Mouse (Mus musculus) MEL (cell line): ENCODE measurements around the gene Usf3. TPM values are rescaled to one million over a fixed set of nuclear protein-coding genes. Genes with fewer than 3 reads are reported as not detected.

Experiments used
- DNase-seq: peaks from one replicate; pipeline ENCODE4 v3.0.0; 2011; ENCODE audit warnings: low read depth, low spot score
- H3K27ac ChIP-seq: 2 replicates; pipeline ENCODE4 v1.5.1; 2012; ENCODE audit warnings: low read depth, mild to moderate bottlenecking, control low read depth, low read length, moderate library complexity; ENCODE audit not compliant: control insufficient read depth
- H3K27me3 ChIP-seq, 2 experiments: fragments of 150-350 bp in 1 of 2; sonication (generic) in 1 of 2; 2 replicates each; pipeline ENCODE4 v1.6.1; 2012; ENCODE audit warnings: low read length in 2 of 2, mild to moderate bottlenecking in 2 of 2, improper control_type of control experiment in 1 of 2, moderate library complexity in 1 of 2; ENCODE audit not compliant: insufficient read depth in 2 of 2, control insufficient read depth in 1 of 2
- H3K36me3 ChIP-seq, 2 experiments: 2 replicates each; pipeline ENCODE4 v1.6.1; 2012 to 2014; ENCODE audit warnings: low read length in 2 of 2, improper control_type of control experiment in 1 of 2, inconsistent platforms in 1 of 2, mild to moderate bottlenecking in 1 of 2; ENCODE audit not compliant: insufficient read depth in 2 of 2, control insufficient read depth in 1 of 2
- H3K4me1 ChIP-seq, 2 experiments: fragments of 150-350 bp in 1 of 2; sonication (generic) in 1 of 2; 2 replicates each; pipeline ENCODE4 v1.6.1; 2012; ENCODE audit warnings: low read length in 2 of 2, improper control_type of control experiment in 1 of 2, mild to moderate bottlenecking in 1 of 2; ENCODE audit not compliant: insufficient read depth in 2 of 2, control insufficient read depth in 1 of 2
- H3K4me3 ChIP-seq, 2 experiments: fragments of 150-350 bp in 1 of 2; sonication (generic) in 1 of 2; 2 replicates each; pipeline ENCODE4 v1.5.1; 2012; ENCODE audit warnings: low read depth in 2 of 2, low read length in 2 of 2, mild to moderate bottlenecking in 2 of 2, moderate library complexity in 2 of 2, control low read depth in 1 of 2, improper control_type of control experiment in 1 of 2; ENCODE audit not compliant: control insufficient read depth in 1 of 2, insufficient read depth in 1 of 2
- H3K79me2 ChIP-seq: 2 replicates; pipeline ENCODE4 v1.6.1; 2012; ENCODE audit warnings: mild to moderate bottlenecking, low read length, moderate library complexity; ENCODE audit not compliant: control insufficient read depth, poor library complexity, insufficient read depth
- H3K9ac ChIP-seq: 2 replicates; pipeline ENCODE4 v1.6.1; 2012; ENCODE audit warnings: low read depth, mild to moderate bottlenecking, control low read depth, low read length, moderate library complexity; ENCODE audit not compliant: control insufficient read depth, poor library complexity, severe bottlenecking
- H3K9me3 ChIP-seq: fragments of 150-350 bp; sonication (generic); replicated peaks from 2 replicates; pipeline ENCODE4 v1.6.1; 2012; ENCODE audit warnings: mild to moderate bottlenecking, low read length, improper control_type of control experiment, moderate library complexity; ENCODE audit not compliant: insufficient read depth
- CTCF ChIP-seq, 3 experiments: IDR thresholded peaks in 2 of 3; conservative IDR thresholded peaks in 1 of 3; 2 replicates each; pipeline ENCODE4 v1.5.1; 2011 to 2012; ENCODE audit warnings: low read length in 3 of 3, low read depth in 2 of 3, mild to moderate bottlenecking in 2 of 3, improper control_type of control experiment in 1 of 3, inconsistent platforms in 1 of 3, mixed read lengths in 1 of 3, moderate library complexity in 1 of 3; ENCODE audit not compliant: control insufficient read depth in 1 of 3, insufficient read depth in 1 of 3, poor library complexity in 1 of 3, severe bottlenecking in 1 of 3
- E2F4 ChIP-seq: IDR thresholded peaks from 2 replicates; pipeline ENCODE4 v1.6.1; 2011; ENCODE audit warnings: low read depth, low read length, improper control_type of control experiment, borderline replicate concordance
- EP300 ChIP-seq, 2 experiments: IDR thresholded peaks; 2 replicates each; pipeline ENCODE4 v1.6.1; 2011; ENCODE audit warnings: improper control_type of control experiment in 2 of 2, low read length in 2 of 2, low read depth in 1 of 2, mild to moderate bottlenecking in 1 of 2
- HCFC1 ChIP-seq: IDR thresholded peaks from 2 replicates; pipeline ENCODE4 v1.6.1; 2012; ENCODE audit warnings: low read depth, mild to moderate bottlenecking, inconsistent platforms, low read length, improper control_type of control experiment, moderate library complexity
- JUND ChIP-seq: IDR thresholded peaks from 2 replicates; pipeline ENCODE4 v1.6.1; 2011; ENCODE audit warnings: low read depth, mild to moderate bottlenecking, improper control_type of control experiment, low read length
- MAZ ChIP-seq: IDR thresholded peaks from 2 replicates; pipeline ENCODE4 v1.6.1; 2012; ENCODE audit warnings: low read depth, mild to moderate bottlenecking, inconsistent platforms, low read length, improper control_type of control experiment
- NRF1 ChIP-seq: IDR thresholded peaks from 2 replicates; pipeline ENCODE4 v1.6.1; 2014; ENCODE audit warnings: low read depth, mild to moderate bottlenecking, inconsistent platforms, low read length, improper control_type of control experiment, moderate library complexity; ENCODE audit not compliant: poor library complexity, insufficient read depth, severe bottlenecking
- POLR2AphosphoS2 ChIP-seq: IDR thresholded peaks from 2 replicates; pipeline ENCODE4 v1.6.1; 2011; ENCODE audit warnings: low read length, improper control_type of control experiment
- RAD21 ChIP-seq: IDR thresholded peaks from 2 replicates; pipeline ENCODE4 v1.6.1; 2011; ENCODE audit warnings: mild to moderate bottlenecking, low read depth, low read length, improper control_type of control experiment
- USF1 ChIP-seq: IDR thresholded peaks from 2 replicates; pipeline ENCODE4 v1.6.1; 2014; ENCODE audit warnings: low read depth, mild to moderate bottlenecking, inconsistent platforms, low read length, improper control_type of control experiment, moderate library complexity
- USF2 ChIP-seq, 2 experiments: IDR thresholded peaks; 2 replicates each; pipeline ENCODE4 v1.6.1; 2011 to 2012; ENCODE audit warnings: improper control_type of control experiment in 2 of 2, low read length in 2 of 2, borderline replicate concordance in 1 of 2, inconsistent platforms in 1 of 2, low read depth in 1 of 2, mild to moderate bottlenecking in 1 of 2; ENCODE audit not compliant: insufficient read depth in 1 of 2
- ZC3H11A ChIP-seq: IDR thresholded peaks from 2 replicates; pipeline ENCODE4 v1.6.1; 2012; ENCODE audit warnings: low read depth, mild to moderate bottlenecking, inconsistent platforms, low read length, improper control_type of control experiment
- ZKSCAN1 ChIP-seq: IDR thresholded peaks from 2 replicates; pipeline ENCODE4 v1.6.1; 2012; ENCODE audit warnings: low read depth, mild to moderate bottlenecking, inconsistent platforms, low read length, improper control_type of control experiment, moderate library complexity
- ZMIZ1 ChIP-seq: IDR thresholded peaks from 2 replicates; pipeline ENCODE4 v1.6.1; 2012; ENCODE audit warnings: low read depth, mild to moderate bottlenecking, inconsistent platforms, low read length, improper control_type of control experiment, moderate library complexity
- polyA plus RNA-seq, 2 experiments: library from polyadenylated mRNA; stranded (reverse) in 1 of 2; unstranded in 1 of 2; fragments of >175 nt in 1 of 2; fragments of >200 nt in 1 of 2; gene quantifications; 2 replicates each; pipeline versions ENCODE4 v1.2.1 to v1.2.4; 2012; ENCODE audit warnings: low replicate concordance in 2 of 2, low read depth in 1 of 2; ENCODE audit not compliant: insufficient read length in 2 of 2, insufficient read depth in 1 of 2, missing spikeins in 1 of 2
- total RNA-seq: library from RNA; depleted of rRNA; stranded (reverse); fragments of 300-350 nt; gene quantifications from 2 replicates; pipeline ENCODE4 v1.2.3, GENCODE M21; 2012

Usf3 gene
- total and polyA plus RNA-seq, 3 experiments = 3.4 to 89.6 (median 11.0) TPM

- no peak overlapping the region for H3K27ac ChIP-seq
- no peaks in the 10 kb centered on the region for H3K79me2 ChIP-seq
- no peak overlapping the region for H3K4me3 ChIP-seq
- no peaks in the 10 kb centered on the region for H3K36me3 ChIP-seq
- no peak overlapping the region for H3K9ac ChIP-seq
- no peaks in the 10 kb centered on the region for H3K4me1 ChIP-seq
- TF ChIP-seq USF1 = no peak
- TF ChIP-seq ZKSCAN1 = no peak
- no peak for TF ChIP-seq RAD21
- TF ChIP-seq USF2 (IDR thresholded peaks at IDR 0.05; ENCODE audit: borderline replicate concordance in 1 of 2, insufficient read depth in 1 of 2, low read depth in 1 of 2, low read length in 2 of 2) = no peak
- peaks cover 8 to 16% of the 10 kb centered on the region in 2 experiments; a peak in 3 of 4 replicates for H3K27me3 ChIP-seq
- no peak for DNase-seq
- no peaks in the 10 kb centered on the region for H3K9me3 ChIP-seq
Observed at GRCm38 (mm10) chr16:44265562-44265961, 92.5 kb downstream of the Usf3 start.

DNA sequence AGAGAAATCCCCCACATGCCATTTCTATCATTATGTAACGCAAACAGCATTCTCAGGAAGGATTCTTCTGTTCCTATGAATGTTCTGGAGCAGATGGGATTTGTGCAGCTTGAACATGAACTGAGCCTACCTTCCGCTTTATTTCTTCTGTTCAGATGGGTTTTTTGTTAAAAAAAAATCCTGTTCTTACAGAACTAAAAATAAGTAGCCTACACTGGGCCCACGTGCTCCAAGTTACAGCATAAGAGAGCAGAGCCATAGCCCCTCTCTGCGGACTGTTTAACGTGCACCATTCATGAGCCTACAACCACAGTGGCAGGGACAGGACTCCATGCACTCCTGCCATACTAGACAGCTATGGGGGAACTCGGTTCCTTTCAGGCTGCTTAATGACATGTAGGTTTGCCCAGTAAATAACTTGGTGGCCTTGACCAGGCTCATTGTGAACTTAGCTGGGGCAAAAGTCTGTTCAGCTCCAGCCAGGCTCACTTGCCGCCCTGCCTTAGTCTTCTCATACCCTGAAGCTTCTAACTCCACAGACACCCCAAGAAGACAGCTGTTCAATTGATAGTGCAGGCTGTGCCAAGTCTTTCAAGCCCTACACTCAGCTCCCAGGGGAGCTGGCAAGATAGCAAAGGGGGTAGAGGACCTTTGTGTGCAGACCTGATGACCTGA is 95.6 kb downstream of the Usf3 start:
- DNase-seq = no peak
- H3K27ac ChIP-seq = no peak overlapping the region
- H3K4me3 ChIP-seq = no peak overlapping the region
- no peak overlapping the region for H3K9ac ChIP-seq
- H3K4me1 ChIP-seq = no peaks in the 10 kb centered on the region
- no peak for TF ChIP-seq NRF1
- no peak for TF ChIP-seq POLR2AphosphoS2
- no peak for TF ChIP-seq HCFC1
- TF ChIP-seq ZMIZ1 = no peak
- TF ChIP-seq JUND = no peak
- TF ChIP-seq MAZ = no peak
- TF ChIP-seq EP300 (IDR thresholded peaks at IDR 0.05; ENCODE audit: low read depth in 1 of 2, low read length in 2 of 2) = no peak
- TF ChIP-seq ZKSCAN1 = no peak
- no peak for TF ChIP-seq ZC3H11A
- TF ChIP-seq, all 39 proteins: peak for 0
- peaks cover 10 to 22% of the 10 kb centered on the region in 2 experiments for H3K27me3 ChIP-seq
- no peaks in the 10 kb centered on the region for H3K36me3 ChIP-seq
- H3K9me3 ChIP-seq = no peaks in the 10 kb centered on the region
- H3K79me2 ChIP-seq = no peaks in the 10 kb centered on the region

GRCm38 (mm10) chr16:44269578-44269977 is 96.5 kb downstream of the Usf3 start:
- Histone ChIP-seq H3K4me3 (no peak overlapping the region), H3K27me3 (peaks cover 10 to 21% of the 10 kb centered on the region in 2 experiments), H3K36me3 (no peaks in the 10 kb centered on the region), H3K4me1 (no peaks in the 10 kb centered on the region), H3K9me3 (no peaks in the 10 kb centered on the region), H3K27ac (no peak overlapping the region), H3K79me2 (no peaks in the 10 kb centered on the region)
- no peak for DNase-seq
- TF ChIP-seq E2F4 (no peak), NRF1 (no peak), CTCF (IDR thresholded peaks at IDR 0.05 in 2 of 3, conservative IDR thresholded peaks at IDR 0.05 in 1 of 3; ENCODE audit: control insufficient read depth in 1 of 3, insufficient read depth in 1 of 3, low read depth in 2 of 3, low read length in 3 of 3, poor library complexity in 1 of 3, severe bottlenecking in 1 of 3) (no peak)
- TF ChIP-seq, all 39 proteins: peak for 0
- no peak overlapping the region for H3K9ac ChIP-seq
